Mouse (Mus musculus) heart, adult 2 months (tissue): Measurements from ENCODE around the gene Gpr119.
A peak's percentile ranks its signal among the peaks of the same experiment; 100 is the strongest.

Experiments used
- CTCF ChIP-seq: fragments of 200-600 bp; IDR thresholded peaks from 2 replicates; pipeline ENCODE4 v1.8.1; 2022; ENCODE audit warnings: antibody characterized with exemption, mild to moderate bottlenecking, moderate library complexity
- POLR2A ChIP-seq: fragments of 200-500 bp; IDR thresholded peaks from 2 replicates; pipeline ENCODE4 v1.6.1; 2011; ENCODE audit warnings: mild to moderate bottlenecking, low read depth, low read length, control low read depth; ENCODE audit not compliant: insufficient read depth

DNA sequence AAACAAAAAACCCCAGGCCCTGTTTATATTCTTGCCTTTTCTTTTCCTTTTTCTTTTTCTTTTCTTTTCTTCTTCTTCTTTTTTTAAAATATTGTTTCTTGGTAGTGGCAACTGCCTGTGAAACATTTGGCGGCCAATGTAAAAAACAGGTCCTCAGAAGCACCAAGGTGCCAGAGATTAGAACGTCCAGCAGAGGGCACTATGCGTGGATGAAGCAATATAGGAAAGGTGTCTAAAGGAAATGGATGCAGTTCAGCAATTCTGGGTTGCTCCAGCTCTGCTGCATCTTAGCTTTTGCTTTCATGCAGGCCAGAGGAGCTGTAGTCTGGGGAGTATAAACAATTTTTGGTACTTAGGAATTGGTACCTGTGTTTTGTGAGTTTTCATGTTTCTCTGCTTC is 9.2 kb upstream of the Gpr119 start:
- TF ChIP-seq POLR2A (no peak), CTCF (peak; percentile 87)
